Mouse (Mus musculus): ENCODE data around the gene Baiap3.

Gene Baiap3

DNA sequence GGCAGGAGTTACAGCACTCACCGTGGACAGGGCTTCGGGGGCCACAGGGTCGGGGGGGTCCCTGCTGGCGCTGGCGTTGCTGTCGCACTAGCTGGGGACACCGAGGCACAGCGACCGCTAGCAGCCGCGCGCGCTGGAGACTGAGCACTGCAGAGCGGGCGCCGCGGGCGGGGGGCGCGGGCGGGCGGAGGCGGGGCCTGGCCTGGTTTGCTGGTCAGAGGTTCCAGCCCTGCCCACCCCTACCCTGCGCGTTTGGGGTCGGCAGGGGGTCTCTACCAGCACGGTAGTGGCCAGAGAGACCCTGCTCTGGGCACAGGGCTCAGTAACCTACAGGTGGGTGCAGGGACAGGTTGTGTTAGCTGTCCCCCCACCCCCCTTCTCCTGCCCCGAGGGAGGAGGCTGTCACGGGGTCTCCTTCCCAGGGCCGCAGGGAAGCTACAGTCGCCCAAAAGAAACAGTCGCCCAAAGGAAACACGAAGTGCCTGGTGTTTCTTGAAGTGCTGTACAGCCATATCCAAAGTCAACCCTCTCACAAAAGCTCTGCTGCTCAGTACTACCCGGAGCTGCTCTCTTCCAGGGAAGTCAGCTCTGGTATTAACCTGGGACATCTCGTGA is at the start of gene Baiap3:
Gene Baiap3, minus strand, starts transcription at position 225 of the 615 bp plus-strand sequence.
- DNase-seq (ENCODE audit: low spot score), result peak; percentile 46

GRCm38 (mm10) chr17:25298094-25298493 is 41.9 kb upstream of the Baiap3 start, which contains the start of gene Prss34:
Gene Prss34, plus strand, starts transcription at chr17:25298394.
- no peak for DNase-seq (ENCODE audit: low spot score)

DNA sequence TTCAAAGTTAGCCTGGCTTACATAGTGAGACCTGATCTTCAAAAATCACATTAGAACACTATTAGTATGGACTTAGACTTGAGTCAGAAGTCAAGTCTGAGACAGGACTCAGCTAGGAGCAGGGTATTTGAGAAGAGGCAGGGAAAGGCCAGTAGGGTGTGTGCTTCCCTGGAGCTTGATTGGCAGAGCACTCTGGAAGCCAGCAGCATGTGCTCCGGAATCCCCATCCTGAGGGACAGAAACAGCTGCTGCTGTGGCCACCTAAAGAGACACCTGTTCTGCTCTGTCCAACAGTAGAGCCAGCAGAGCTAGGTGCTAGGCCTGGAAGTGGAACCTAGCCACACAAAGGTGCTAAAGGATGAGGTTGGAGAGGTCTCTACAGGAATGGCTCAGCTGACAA is 37.9 kb upstream of the Baiap3 start:
- no peak for DNase-seq (ENCODE audit: low spot score)

DNA sequence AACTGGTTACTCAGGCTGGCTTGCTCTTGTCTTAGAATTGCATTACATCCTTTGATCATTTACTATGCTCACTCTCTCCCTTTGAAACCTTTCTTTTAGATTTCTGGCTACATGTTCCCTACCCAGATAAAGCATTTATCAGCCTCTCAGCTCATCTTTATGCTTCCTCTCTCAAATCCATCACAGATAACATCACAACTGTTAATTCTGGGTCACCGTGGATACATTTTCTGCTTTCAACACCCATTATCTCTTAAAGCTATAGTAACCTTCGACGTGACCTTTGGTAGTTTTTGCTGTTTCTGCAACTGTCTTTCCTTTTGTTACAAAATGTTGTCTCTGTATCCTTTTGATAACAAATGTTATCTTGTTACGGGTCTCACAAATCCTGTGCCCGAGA is 37.3 kb upstream of the Baiap3 start:
- DNase-seq (ENCODE audit: low spot score), result no peak

GRCm38 (mm10) chr17:25290411-25290810 is 34.2 kb upstream of the Baiap3 start:
- no peak for DNase-seq (ENCODE audit: low spot score)

- no peak for DNase-seq (ENCODE audit: low spot score)
Measured at GRCm38 (mm10) chr17:25288842-25289241, 32.7 kb upstream of the Baiap3 start.

DNA sequence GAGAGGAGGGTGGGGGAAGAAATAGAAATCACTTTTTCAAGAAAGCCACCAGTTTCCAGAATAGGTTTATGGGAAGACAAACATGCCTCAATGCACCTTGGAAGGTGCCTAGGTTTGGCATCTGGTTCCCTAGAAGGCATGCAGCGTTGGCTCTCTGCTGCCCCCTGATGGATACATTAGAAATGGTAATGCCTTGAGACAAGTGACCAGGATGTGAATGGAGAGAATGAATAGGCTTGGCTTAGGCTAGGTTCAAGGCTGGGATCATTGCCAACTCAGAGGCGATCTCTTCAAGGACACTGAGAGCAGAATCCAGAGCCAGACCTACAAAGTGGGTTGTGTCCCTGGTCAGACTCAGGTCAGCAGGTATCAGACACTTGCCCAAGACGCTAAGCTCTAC is 28.9 kb upstream of the Baiap3 start:
- peak; percentile 42 for DNase-seq (ENCODE audit: low spot score)

DNA sequence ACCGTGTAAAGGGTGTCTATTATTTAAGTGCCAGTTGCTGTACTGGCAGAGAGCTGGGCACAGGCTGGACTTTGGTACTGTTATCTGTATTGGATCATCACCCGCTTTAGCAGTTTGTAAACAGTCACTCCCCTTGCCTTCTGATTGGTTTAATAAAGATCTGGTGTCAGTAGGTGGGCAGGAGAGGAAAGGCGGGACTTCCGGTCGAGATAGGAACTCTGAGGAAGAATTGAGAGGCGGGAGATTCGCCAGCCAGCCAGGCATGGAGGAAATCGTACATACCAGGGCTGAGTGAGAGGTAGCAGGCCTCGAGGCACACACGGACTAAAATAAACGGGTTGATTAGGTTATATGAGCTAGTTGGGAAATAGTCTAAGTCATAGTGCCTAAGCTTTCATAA is 26.0 kb upstream of the Baiap3 start:
- peak; percentile 64 for DNase-seq (ENCODE audit: low spot score)

GRCm38 (mm10) chr17:25275833-25276232 is 19.7 kb upstream of the Baiap3 start:
- no peak for DNase-seq (ENCODE audit: low spot score)

DNA sequence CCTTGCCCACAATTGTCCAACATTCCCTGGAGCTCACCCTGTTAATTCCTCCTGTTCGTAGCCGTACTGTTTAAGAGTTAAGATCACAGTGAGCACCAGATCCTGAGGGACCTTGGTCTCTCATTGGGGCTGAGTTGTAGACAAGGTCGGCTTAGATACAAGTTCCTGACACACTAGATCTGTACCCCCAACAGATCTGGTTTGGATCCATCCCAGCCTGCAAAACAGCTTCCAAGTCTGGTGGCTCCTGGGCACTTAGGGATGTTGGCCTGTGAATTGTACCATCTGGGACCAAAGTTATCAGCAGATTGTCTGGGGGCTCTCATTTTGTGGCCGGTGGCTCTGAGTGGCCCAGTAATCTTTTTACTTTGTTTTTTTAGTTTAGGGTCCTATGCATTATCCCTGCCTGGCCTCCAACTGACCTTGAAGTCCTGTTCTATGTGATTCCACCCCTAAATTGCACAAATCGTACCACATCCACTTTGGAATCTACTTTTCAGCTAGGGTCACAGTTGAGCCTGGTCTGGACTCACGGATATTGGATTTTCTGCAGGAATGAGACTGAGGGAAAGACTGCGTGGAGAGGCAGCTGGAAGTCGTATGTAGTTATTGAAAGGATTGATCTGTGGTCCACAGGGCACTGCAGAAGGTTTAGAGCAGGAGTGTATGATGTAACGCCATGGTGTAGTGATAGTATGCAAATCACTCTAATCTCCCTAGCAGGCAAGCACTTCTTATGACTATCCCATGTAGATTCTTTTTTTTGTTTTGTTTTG is 18.6 kb upstream of the Baiap3 start, which contains the start of gene Ube2i:
Gene Ube2i, minus strand, starts transcription at position 52 of the 776 bp plus-strand sequence.
- no peak for DNase-seq (ENCODE audit: low spot score)

DNA sequence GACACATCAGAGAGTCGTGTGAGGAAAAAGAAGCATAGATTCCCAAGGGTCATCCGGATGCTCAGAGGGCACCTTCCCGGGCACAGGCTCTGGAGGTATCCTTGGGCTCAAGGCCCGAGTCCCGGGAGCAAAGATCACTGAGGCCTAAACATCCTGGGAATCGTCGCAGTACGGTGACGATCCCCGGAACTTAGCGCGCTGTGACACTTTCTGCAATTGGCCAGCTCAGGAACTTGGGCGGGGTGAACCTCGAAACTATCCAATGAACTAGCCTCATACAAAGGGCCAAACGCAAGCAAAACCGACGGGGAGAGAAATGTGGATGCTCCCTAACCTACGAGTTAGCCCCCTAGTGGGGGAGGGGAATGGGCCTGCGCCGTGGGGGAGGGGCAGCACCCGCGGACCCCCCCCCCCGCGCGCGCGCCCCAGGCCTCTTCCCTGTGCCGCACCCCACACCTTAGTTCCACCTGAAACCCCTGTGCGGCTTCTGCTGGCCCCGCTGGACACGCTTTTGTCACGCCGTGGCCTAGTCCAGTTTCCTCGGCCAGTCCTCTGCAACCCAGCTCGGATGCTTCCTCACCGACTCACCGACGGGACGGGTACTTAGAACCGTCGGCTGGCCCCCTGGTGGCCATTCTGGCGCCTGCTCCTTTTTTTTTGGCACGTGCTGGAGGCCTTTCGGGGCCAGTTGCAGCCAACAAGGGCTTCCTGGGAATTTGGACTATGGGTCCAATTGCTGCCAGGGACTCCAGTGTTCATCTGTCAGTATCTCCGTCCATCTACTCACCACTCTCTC is 17.7 kb upstream of the Baiap3 start:
- peak; percentile 98 for DNase-seq (ENCODE audit: low spot score)

- peak; percentile 94 for DNase-seq (ENCODE audit: low spot score)
Measured at GRCm38 (mm10) chr17:25272951-25273705, 17.0 kb upstream of the Baiap3 start.

DNA sequence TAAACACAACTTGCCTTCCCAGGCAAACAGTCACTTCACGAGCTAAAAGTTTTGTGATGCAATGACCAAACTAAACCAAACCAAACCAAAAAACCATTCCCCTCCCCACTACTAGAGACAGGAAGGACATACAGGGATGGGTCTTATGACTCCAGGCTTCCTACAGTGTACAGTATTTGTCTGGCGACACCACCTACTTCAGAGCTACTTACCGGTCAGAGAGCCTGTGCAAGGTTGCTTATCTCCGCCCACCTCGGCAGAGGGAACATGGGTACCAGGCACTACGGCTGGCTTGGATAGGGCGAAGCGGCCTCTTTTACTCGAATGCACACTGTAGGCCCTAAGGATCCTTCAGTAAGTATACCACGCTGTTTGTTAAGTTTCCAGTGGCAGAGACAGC is 16.2 kb upstream of the Baiap3 start:
- DNase-seq (ENCODE audit: low spot score), result peak; percentile 22

DNA sequence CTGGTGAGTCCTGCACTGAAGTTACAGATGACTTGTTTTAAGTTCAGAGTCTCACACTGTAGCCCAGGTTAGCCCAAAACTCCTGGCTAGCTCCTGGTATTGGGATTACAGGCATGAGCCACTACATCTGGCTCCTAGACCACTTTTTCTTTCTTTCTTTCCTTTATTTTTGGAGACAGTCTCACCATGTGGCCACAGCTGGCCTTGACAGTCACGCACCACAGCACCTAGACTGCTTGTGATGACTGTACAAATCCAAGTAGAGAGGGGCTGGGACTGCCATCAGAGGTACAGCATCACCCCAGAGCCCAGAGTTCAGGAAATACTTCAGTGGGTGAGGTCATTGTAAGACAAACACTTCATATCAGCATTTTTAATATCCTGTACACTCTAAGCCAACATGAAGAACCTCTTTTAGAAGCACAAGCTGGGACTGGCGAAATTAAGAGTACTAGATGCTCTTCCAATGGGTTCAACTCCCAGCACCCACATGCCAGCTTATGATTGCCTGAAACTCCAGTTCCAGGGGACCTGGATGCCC is 14.7 kb upstream of the Baiap3 start:
- no peak for DNase-seq (ENCODE audit: low spot score)

DNA sequence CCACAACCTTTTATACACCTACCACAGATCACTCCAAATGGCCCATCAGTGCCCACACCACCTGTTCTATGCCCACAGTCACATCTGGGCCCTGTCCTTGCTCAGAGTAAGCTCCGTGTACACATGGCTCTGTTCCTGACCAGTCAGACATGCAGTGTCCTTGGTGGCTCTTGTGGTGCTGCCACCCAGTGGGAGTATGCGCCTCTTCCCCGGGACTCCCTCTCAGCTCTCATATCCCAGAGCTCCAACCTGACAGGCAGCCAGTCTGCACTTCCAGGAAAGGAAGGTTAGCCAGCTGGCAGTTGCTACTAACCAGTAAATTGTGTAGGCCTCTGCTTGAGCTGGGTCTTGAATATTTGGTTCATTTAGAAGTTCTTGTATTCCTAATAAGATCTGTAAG is 8.3 kb upstream of the Baiap3 start:
- DNase-seq (ENCODE audit: low spot score), result no peak

DNA sequence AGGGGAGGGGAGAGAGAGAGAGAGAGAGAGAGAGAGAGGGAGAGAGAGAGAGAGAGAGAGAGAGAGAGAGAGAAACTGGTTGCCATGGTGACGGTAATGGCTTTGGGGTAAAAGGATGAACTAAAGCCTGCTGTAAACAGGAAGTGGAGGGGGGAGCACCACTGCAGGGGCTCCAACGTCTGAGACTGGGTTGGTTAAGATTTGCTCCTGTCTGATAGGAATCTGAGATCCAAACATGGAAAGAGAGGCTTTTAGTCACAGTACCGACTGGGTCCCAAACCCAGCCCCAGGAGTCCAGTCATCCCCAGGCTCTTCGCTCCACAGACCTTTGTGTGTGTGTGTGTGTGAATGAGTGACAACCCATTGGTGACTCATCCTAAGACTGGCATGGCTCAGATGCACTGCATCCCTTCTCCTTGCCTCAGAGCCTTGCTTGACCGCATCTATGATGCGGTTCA is 1.7 kb upstream of the Baiap3 start:
- DNase-seq (ENCODE audit: low spot score), result no peak

DNA sequence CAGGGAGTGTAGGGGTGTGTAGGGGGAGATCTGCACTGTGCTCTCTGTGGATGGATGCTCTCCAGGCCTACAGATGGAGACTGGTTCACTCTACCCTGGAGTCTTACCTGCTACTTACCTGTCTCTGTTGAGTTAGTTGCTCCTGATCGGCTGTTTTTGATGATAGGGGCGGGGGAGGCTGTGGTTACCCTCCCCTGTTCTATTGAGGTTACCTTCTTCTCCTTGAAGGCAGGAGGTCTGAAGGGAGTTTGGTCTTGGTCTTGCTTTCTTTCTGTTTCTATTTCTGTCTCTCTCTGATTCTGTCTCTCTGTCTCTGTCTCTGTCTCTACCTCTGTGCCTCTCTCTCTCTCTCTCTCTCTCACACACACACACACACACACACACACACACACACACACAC is 1.1 kb downstream of the Baiap3 start:
- DNase-seq (ENCODE audit: low spot score), result no peak

DNA sequence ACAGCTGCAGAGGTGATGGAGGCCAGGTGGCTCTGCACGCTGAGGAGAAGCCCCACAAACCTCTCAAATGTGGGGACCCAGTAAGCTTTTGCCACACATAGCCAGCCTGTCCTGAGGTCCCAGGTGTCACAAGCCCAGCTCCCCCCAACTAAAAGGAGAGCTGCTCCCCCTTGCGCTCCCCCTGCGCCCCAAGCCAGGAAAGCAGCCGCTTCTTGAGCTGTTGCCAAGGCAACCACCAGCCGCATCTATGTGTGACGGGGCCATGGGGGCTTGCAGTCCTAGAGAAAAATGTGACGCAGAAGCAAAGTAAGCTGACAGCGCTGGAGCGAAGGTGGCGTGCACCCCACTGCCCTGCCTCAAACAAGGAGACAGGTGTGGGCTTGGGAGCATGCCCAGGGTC is 2.4 kb downstream of the Baiap3 start:
- DNase-seq (ENCODE audit: low spot score), result no peak

- DNase-seq (ENCODE audit: low spot score), result no peak
Measured at GRCm38 (mm10) chr17:25252643-25253042, 3.5 kb downstream of the Baiap3 start.

- DNase-seq (ENCODE audit: low spot score), result no peak
Measured at GRCm38 (mm10) chr17:25250181-25250835, 5.9 kb downstream of the Baiap3 start.

Data from yolk sac, embryonic 10.5 days (tissue).